Mouse (Mus musculus) 3T3-L1 (cell line): ENCODE results near the gene Rbm48.
"Not testable (repeated sequence)": the region's sequence is repeated elsewhere in the genome, so short reads cannot be mapped to it uniquely, and the experiment has no call there.

ENCODE experiments used
- DNase-seq: peaks from one replicate; pipeline ENCODE4 v3.0.0-alpha.2; 2015; ENCODE audit warnings: low read depth, low spot score

The Rbm48 gene

GRCm38 (mm10) chr5:3596399-3596766 is at the start of gene Rbm48:
Rbm48 (minus strand) TSS chr5:3596585.
- DNase-seq = peak; percentile 75

- DNase-seq = no peak
Observed at GRCm38 (mm10) chr5:3645326-3645725, 48.9 kb upstream of the Rbm48 start.

DNA sequence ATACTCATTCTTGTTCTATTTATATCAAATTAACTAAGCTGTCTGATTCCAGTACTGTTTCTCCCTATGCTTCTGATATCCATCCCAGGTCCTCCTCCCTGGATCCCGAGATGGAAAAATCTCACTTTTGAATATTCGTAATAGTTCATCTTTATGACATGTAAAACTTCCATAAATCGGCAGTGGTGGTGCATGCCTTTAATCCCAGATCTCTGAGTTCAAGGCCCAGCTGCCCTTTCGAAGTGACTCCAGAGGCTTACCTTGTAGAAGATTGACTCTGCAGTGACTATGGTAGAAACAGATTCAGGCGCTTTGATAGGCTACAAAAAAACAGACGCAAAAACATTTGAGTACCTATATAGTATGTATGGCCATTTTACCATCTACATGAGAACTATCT is 48.2 kb upstream of the Rbm48 start:
- DNase-seq = no peak

GRCm38 (mm10) chr5:3635286-3635685 is 38.9 kb upstream of the Rbm48 start:
- DNase-seq = no peak

DNA sequence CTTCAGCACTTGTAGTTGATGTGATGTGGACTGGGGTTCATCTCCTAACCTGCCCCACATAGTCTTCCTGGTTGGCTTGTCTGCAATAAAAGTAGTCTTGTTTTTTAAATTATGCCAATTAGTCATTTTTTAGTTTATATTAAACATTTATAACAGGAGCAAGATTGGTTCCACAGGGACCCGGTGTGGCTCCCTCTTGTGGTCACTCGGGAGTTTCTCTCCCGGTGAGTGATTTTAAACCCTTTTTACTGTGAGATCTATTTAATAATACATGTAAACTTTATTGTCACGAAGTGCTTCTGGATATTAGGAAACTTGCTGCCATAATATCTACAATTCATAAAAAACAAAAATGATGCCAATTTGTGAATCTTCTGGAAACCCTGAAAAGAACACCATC is 37.6 kb upstream of the Rbm48 start:
- DNase-seq = peak; percentile 52

DNA sequence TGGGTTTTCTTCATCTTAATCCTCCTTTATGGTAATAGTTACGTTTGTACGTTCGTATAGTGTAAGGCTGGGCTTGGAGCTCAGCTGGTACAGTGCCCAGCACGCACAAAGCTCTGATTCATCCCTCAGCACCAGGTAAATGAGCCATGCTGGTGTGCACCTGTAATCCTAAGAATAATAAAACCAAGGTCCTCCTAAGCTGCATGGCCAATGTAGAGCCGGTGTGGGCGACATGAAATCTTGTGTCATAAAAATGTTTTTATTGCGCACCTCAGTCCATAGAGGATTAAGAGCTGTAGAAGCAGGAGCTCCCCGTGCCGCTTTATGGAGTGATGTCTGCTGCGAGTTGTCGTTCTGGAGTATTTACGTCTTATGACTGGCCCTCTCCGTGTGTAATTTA is 36.9 kb upstream of the Rbm48 start:
- DNase-seq = no peak

DNA sequence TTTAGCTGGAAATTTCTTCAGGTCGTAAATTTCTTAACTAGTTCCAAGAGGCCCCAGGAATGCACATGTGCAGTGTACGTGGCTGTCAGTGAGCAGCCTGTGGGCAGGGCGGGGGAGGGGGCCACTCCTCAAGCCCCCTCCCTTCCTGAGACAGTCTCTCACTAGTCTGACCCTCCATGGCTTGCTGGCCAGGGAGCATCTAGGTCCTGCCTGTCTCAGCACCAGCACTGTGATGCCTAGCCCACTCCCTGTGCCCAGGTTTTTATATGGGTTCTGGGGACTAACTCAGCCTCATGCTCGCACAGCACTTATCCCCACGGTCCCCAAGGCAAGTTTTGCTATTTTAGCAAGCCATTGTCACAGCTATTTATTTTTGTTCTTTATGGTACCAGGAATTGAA is 35.9 kb upstream of the Rbm48 start:
- no peak for DNase-seq

GRCm38 (mm10) chr5:3631512-3632271 is 35.3 kb upstream of the Rbm48 start:
- no peak for DNase-seq

DNA sequence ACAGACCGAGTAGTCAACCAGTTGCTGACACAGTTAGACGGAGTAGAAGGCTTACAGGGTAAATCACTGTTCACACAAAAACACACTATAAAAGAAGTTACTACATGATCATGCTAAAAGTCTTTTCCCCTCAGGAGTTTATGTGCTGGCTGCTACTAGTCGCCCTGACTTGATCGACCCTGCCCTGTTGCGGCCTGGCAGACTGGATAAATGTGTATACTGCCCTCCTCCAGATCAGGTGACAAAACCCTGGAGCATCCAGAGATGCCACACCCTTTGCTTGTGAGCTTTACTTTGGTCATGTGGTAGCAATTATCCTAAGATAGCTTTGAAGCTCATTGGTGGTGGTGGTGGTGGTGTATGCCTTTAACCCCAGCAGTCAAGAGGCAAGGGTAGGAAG is 33.7 kb upstream of the Rbm48 start:
- DNase-seq = peak; percentile 7

GRCm38 (mm10) chr5:3620486-3620885 is 24.1 kb upstream of the Rbm48 start:
- DNase-seq = no peak

DNA sequence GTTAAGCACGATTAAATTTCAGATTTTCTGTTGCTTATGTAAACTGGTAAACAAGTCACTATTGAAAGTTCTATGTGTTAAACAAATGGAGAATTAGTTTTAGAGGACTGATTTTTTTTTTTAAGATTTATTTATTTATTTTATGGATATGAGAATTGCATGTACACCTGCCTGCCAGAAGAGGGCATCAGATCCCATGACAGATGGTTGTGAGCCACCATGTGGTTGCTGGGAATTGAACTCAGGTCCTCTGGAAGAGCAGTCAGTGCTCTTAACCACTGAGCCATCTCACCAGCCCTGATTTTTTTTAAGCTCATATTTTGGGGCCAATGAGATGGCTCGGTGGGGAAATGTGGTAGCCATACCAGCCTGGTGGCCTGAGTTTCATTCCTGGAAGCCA is 15.4 kb upstream of the Rbm48 start:
- not testable (repeated sequence) for DNase-seq

- DNase-seq = no peak
Observed at GRCm38 (mm10) chr5:3609241-3609640, 12.9 kb upstream of the Rbm48 start.

GRCm38 (mm10) chr5:3607114-3607513 is 10.7 kb upstream of the Rbm48 start:
- no peak for DNase-seq

DNA sequence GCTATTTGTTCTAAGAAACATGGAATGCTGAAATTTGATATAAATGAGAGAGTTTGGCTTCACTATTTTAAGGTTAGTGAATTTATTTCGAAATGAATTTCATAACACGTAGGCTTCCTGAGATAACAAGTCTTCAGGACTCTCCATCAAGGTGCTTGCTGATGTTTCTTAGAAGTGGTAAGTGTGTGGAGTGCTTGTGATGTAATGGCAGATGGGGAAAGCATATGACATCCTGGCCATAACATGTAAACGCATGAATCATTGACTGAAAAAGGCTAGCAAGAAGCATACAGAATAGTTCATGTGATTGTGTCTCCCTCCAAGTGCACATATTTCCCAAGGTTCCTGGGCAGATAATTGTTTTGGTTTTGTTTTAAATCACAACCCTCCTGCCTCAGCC is 4.4 kb upstream of the Rbm48 start:
- DNase-seq = no peak

- DNase-seq = no peak
Observed at GRCm38 (mm10) chr5:3600298-3600697, 3.9 kb upstream of the Rbm48 start.

GRCm38 (mm10) chr5:3598766-3599165 is 2.4 kb upstream of the Rbm48 start:
- no peak for DNase-seq

DNA sequence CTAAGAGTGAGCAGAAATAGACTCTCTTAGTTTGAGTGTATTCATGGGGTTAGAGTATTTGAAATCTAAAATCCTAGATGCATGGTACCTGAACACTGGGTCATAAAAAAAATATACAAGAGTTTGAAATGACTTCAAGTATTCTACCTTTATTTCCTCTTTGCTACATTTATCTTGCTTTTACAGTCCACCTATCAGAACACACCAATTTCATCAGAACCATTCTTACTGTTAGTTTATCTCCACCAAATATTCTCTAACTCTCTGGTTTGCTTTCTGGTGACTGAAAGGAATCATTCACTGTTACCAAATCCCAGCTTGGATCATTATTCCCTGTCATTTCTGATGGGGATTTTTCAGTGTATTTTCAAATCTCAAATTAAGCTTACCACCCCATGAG is 786 bp upstream of the Rbm48 start:
- no peak for DNase-seq

- DNase-seq = peak; percentile 98
Observed at GRCm38 (mm10) chr5:3595693-3596398, 539 bp downstream of the Rbm48 start, which contains the start of gene Pex1. Pex1 (plus strand) TSS chr5:3596066.

DNA sequence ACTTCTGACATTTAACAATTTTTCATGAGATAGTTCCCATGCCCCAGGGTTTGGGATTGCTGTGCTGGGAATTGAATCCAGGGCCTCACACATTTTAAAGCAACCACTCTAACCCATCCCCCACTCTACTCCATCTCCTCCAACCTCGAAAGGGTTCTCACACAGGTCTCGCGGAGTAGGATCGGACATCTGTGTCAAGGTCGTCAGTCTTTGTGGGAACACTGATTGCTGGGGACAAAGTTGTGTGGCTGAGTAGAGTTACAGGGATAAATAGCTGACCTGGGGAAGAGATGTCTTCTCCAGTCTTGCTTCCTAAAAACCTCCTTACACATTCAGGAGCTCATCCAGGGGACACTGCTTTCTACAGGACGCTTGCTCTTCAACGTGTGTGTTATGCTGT is 17.3 kb downstream of the Rbm48 start:
- DNase-seq = no peak

GRCm38 (mm10) chr5:3577939-3578338 is 18.4 kb downstream of the Rbm48 start:
- DNase-seq = no peak

DNA sequence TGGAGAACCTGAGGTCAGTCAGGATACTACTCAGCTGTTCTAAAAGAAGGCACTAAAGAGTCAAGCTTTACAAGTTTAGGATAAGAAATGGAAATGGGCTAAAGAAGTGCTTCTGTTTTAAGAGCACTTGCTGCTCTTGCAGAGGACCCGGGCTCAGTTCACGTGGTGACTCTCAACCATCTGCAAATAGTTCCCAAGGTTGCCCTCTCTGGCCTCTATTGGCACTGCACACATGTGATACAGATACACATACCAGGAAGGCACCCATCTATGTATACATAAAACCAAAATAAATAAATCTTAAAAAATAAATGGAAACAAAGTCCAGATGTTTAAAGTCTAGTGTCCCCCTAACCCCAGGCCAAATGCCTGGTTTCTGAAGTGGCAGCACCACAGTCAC is 21.6 kb downstream of the Rbm48 start:
- peak; percentile 22 for DNase-seq

- no peak for DNase-seq
Observed at GRCm38 (mm10) chr5:3571266-3571665, 25.1 kb downstream of the Rbm48 start, which contains the start of gene 1700109H08Rik. 1700109H08Rik (plus strand) TSS chr5:3571566.

GRCm38 (mm10) chr5:3554198-3554597 is 42.2 kb downstream of the Rbm48 start:
- peak; percentile 28 for DNase-seq
